Mouse (Mus musculus) kidney, adult 11 months (tissue): ENCODE measurements around the gene Gm36210.

Experiments used
- DNase-seq: peaks from one replicate; pipeline ENCODE4 v3.0.0; 2022

Gm36210 gene

DNA sequence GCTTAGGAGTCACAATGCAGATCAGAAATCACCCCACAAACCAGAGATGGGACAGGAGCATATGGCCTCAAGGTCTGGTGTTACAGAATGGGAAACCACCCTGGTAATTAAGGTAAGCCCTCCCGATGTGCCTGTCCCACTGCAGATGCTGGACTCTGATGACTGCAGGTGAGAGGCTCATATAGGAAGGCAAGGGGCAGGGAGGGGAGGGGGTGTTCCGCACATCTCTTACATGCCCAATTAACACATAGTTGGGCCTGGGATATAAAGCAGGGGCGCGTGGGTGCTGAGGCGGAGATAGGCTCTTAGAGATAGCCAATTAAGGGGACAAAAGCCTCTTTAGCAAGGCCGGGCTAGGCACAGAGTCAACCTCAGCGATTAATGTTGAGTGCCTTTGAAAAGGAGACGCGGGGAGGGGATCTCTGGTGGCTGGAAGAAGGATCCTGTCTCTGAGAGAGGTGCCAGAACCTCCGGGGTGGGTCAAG is at the start of gene Gm36210:
TSS of gene Gm36210 (minus strand) at position 51 of the 485 bp plus-strand sequence.
- no peak for DNase-seq

DNA sequence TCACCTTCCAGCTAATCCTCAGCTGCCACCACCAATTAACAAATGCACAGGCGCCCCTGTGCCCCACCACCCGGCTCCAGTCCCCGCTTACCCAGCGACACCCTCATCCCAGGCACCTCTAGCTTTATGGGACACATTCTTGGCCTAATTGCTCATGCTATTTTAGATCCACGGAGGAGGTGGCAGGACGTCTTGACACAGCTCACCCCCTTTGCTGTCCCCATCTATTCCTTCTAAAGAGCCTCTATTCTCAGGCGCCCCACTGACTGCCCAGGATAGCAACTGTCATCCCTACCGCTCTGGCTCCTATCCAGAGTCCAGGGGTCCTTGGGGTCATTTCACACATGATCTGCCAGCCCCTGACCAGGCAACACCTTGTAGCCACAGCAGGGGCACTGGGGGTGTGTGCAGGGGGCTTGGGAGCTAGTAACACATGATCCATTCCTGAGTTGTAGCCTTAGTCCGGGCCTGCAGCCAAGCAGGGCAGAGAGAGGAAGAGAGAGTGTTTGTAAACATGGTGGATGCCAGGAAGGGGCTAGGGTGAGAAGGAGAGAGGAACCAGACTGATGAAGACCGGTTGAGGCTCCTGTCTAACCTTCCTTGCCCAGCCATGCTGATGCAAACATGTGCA is 47.6 kb upstream of the Gm36210 start:
- no peak for DNase-seq

DNA sequence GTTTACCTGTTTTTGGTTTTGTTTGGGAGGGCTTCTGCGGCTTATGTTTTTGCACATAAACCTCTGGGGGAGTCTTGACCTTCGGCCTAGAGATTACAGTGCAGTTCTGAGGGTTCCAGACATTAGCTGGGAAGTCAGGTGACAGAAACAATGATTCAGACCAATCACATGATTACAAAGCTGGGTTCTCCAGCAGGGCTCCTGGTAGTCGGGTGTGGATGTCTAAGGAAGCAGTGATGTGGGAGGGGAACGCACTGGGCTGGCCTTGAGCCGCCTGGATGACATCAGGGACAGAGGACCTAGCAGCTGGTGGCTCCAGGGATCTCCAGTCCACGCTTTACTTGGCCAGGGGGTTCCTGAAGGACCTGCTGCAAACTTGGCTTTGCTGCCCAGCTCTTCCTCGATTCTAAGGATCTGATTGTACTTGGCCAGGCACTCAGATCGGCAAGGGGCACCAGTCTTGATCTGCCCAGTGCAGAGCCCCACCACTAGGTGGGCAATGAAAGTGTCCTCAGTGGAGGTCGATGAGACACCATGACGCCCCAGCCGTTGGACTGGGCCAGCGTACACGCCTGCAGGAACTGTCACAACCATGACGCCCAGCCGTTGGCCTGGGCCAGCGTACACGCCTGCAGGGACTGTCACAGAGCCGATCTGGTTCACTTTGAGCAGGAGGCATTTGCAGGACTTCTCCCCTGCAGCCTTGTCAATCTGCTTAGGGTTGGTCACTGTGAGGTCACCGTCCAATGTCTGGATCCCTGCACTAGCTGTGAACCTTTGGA is 44.4 kb upstream of the Gm36210 start:
- DNase-seq: no peak

DNA sequence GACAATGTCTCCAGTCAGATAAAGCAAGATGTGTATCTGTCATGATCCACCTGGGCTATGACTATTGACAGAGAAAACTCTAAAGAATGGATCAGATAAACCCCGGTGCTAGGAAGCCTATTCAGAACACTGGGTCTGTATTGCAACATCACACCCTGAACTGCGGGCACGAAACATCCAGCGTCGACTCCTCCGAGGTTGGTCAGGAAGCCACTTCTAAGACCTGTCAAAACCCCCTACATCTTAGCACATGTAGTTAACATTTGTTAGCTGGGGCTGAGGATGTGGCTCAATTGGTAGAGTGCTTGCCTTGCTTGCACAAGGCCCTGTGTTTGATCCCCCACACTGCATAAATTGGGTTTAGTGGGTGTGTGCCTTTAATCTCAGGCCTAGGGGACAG is 42.1 kb upstream of the Gm36210 start:
- DNase-seq: no peak

DNA sequence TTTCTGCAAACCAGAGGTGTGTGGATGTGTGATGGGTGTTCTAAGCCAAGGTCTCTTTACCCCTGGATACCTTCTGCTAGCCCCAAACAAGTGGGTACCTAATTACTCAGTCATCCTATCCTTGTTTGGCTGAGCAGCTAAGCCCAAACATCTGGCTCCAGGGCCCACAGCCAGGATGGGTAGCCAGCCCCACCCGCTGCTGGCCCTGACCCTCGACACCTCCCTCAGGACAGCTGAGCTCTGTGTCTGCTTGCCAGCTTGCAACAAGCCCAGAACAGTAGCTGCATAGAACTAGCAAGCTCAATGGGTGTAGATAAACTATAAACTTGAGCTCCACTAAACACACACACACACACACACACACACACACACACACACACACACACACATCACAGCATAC is 41.5 kb upstream of the Gm36210 start:
- DNase-seq: no peak

DNA sequence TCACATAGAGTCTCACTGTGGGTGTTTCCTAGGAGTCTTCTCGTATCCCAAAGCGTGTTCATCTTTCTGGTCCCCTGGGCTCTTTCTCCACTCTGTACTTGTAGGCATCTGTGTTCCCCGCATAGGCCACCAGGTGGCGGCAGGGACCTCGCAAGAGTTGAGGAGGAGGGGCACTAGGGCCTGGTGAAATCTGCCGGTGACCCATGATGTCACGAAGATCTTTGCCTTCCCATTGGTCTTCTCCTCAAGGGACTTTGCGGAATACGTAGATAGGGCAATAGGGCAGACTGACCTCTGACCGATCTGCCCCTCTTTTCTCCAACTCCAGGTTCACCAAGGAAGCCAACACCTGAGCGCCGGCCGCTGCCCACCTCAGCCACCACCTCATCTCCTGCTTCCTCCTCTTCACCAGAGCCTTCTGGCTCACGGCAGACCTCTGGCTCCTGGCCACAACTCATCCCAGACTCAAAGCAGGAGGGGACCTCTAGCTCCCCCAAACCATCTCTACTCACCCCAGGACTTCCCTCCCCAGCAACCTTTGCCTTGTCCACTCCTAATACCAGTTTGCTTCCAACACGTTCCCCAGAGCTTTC is 37.0 kb upstream of the Gm36210 start:
- DNase-seq: peak; percentile 95

DNA sequence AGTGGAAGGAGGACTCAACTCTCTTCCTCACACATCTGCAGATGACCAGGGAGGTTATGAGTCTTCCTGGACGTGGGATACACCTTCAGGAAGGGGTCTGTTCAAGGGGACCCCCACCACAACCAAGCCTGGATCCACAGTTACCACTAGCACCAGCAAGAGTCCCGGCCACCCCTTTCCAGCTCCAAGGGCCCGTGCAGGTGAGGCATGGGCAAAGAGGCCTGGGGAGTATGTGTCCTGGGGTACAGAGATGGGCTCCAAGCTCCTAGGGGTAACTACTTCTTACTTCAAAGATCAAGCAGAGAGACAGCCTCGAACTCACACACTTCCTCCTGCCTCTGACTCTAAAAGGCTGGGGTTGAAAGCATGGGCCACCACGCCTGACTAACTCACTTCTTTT is 36.4 kb upstream of the Gm36210 start:
- no peak for DNase-seq

DNA sequence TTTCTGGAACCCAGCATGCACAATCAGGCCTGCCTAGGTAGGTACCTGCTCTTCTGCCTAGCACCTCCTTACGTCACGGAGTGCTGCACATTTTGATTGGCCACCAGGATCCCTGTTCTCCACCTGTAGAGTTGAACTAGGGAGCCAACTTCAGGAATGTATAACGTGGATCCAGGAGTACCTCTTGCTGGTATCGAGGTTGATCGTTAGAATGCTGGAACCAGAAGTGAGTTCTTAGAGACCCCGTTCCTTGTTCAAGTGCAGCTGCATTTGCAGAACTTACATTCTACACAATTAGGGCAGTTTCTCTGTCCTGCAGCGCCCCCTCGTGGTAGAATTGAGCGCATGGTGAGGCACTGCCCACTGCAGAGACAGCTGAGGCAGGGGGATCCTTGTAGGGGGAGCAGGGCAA is 33.8 kb upstream of the Gm36210 start:
- peak; percentile 90 for DNase-seq

DNA sequence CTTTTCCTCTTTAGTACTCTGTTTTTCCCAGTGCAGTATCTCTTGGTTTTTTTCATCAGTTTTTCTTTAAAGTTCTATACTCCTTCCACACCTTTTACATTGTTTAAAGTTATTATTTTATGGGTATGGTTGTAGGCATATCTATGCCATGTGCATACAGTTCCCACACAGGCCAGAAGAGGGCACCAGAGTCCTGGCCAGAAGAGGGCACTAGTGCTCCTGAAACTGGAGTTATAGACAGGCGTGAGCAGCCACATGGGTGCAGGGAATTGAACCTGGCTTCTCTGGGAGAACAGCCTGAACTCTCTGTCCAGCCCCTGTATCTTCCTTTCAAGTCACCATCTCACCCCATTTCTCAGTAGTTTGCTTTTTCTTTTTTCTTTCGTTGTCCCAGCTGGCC is 32.1 kb upstream of the Gm36210 start:
- peak; percentile 54 for DNase-seq

DNA sequence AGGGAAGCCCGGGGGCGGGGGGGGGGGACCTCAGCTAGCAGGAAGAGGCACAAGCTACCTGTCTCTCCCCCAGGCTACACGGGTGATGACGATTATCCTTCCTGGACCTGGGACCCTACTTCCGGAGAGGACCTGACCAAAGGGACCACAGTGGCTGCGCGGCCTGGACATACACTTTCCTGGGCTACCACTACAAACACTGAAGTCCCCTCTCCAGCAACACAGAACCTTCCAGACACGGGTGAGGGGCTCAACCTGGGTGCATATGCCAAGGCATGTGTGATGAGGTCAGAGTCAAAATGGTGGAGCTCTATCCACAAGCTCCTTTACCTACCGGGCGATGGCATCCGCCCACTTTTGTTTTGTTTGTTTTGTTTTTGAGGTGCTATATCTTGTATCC is 31.1 kb upstream of the Gm36210 start:
- no peak for DNase-seq

DNA sequence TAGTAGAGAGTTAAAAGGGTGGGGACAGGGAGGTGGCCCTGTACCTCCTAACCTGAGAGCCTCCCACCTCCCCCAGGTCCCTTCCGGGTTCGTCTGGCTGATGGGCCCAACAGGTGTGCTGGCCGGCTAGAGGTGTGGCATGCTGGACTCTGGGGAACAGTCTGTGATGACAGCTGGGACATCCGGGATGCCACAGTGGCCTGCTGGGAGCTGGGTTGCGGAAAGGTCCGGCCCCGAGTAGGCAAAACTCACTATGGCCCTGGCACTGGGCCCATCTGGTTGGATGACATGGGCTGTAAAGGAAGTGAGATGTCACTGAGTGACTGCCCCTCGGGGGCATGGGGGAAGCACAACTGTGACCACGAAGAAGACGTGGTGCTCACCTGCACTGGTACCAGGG is 30.5 kb upstream of the Gm36210 start:
- no peak for DNase-seq

DNA sequence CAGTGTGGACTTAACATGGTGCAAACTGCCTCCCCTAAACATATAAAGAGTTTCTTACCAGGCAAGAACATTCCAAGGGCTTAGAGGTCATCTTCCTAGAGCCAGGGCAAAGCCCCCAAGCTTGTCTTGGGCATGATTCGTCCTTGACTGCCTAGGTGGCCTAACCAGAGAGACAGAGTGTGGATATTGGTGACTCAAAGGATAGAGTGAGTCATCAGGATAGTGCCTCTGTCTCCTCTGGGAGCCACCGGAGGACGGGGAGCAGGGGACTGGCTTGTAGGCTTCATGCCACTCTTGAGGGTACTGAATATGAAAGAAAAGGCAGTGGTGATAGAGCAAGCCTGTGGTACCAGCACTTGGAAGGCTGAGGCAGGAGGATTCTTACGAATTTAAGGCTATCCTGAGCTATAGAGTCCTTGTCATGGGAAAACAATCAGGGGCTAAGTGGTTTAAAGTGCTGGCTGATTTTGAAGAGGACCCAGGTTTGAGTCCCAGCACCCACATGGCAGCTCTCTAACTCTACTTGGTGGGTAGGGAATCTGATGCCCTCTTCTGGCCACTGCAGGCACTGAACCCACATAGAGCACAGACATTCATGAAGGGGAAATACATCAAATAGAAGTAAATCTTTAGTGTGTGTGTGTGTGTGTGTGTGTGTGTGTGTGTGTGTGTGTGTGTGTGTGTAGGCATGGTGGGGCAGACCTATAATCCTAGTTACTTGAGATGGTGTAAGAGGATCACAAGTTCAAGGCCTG is 28.0 kb upstream of the Gm36210 start:
- no peak for DNase-seq

DNA sequence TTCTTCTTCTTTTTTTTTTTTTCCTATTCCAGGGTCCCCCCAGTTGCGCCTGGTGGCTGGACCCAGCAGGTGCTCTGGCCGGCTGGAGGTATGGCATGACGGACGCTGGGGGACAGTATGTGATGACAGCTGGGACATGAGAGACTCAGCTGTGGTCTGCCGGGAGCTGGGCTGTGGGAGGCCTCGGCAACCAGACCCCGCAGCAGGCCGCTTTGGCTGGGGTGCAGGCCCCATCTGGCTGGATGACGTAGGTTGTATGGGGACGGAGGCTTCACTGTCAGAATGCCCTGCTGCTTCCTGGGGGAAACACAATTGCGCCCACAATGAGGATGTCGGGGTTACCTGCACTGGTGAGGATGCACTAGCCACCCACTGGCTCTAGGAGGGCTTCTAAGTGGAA is 26.8 kb upstream of the Gm36210 start:
- DNase-seq: no peak

DNA sequence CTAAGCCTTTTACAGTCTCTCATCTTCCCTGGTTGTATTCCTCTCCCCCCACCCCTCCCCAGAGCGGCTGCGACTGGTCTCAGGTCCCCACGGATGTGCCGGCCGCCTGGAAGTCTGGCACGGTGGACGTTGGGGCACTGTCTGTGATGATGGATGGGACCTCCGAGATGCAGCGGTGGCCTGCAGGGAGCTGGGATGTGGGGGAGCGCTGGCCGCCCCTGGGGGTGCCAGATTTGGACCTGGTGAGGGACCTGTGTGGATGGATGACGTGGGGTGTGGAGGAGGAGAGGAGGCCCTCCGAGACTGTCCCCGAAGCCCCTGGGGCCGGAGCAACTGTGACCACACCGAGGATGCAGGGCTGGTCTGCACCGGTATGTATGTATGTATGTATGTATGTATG is 22.0 kb upstream of the Gm36210 start:
- no peak for DNase-seq

DNA sequence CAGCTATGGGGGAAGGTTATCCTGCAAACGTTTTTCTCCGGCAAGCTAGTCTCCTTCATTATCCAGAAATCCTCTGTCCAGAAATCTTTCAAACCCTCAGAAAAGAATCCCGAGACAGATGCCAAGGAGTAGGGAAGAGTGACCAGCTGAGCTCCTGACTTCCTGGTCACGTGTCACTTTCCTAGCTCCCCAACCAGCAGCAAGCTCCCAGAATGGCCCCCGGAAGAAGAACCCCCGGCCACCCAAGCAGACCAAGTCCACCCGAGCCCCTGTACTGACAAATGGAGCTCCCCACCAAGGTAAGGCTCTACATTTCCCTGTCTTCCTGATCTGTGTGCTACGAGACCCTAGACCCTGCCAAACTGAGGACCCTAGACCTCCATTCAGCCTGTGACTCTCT is 21.4 kb upstream of the Gm36210 start:
- no peak for DNase-seq

DNA sequence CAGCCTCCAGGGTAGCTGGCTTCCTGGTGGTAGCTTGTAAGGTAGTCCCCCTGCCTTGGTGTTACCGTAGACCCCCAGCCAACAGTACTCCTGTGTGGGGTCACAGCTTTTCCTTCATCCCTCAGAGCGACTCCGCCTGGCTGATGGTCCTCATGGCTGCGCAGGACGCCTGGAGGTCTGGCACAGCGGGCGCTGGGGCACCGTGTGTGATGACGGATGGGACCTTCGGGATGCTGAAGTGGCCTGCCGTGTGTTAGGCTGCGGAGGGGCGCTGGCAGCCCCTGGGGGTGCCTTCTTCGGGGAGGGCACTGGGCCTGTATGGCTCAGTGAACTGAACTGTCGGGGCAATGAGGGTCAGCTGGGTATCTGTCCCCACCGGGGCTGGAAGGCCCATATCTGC is 20.5 kb upstream of the Gm36210 start:
- DNase-seq: no peak

DNA sequence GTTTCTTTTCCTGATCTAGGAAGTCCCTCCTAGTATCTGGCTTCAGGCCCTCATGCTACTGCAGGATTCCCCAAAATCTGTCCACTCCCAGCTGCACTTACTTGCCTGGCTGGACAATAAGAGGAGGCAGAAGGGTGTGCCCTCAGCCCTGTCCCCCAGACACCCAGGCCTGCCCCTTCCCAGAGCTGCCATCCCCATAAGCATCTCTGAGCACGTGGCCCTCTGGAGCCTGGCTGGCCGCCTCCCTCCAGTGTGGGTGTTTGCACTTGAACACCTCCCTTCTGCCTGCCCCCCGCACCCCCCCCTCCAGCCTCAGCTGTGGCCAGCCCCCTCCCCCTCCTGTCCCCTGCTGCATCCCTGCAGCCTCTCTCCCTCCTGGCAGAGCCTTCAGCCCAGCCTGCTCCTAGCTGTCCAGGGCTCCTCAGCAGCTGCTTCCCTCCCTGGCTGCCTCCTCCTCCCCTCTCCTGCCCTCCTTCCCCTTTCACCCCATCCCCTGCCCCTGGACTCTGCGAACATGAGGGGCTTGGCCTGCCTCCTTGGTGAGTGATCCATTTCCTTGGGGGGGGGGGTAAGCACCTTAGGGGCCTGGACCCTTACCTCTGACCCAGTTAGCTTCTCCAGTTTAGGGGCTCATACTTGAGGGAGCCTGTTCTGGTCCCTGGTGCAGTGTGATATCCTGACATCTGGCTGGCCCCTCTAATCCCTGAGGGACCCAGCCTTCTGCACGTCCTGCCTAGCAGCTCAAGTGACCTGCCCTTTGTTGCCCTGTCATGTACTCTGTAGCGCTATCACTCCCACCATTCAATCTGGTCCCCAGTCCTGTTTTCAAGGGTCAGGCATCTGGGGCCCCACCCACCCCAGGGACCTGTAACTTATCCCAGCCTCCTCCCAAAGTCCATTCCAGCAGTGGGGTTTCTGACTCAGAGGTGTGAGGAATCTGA is 19.4 kb upstream of the Gm36210 start, which contains the start of gene Ssc5d:
TSS of gene Ssc5d (plus strand) at position 345 of the 941 bp plus-strand sequence.
- DNase-seq: no peak

DNA sequence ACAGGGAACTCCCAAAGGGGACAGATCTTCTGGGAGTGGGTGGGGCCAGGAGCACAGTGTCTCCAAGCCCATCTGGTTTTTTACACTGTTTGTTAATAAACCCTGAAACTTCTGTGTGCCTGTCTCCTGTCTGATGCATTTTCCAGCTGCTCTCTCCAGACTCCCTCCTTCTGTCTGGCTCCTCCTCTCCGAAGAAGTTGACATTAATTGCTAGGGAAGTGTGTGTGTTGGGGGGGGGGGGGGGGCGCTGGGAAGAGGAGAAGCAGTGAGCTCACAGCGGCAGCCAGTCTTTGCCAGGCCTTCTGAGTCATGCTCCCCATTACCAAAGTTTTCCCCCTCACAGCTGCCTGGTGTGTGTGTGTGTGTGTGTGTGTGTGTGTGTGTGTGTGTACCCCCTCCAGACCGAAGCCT is 18.6 kb upstream of the Gm36210 start:
- no peak for DNase-seq

DNA sequence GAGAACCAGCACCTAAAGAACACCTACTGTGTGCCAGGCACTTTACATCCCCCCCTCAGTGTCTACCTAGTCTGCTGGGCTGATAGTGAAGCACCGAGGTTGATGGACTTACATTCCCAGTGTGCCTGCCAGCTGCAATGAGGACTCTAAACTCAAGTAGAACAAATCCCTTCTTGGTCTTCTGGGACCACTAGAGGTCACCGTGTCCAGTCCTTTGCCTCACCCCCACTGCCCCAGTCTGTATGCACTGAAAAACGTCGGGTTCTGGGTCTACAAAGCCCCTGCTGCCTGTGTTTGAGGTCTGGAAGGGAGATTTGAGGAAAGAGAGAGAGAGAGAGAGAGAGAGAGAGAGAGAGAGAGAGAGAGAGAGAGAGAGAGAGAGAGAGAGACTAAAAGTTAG is 18.2 kb upstream of the Gm36210 start:
- no peak for DNase-seq

DNA sequence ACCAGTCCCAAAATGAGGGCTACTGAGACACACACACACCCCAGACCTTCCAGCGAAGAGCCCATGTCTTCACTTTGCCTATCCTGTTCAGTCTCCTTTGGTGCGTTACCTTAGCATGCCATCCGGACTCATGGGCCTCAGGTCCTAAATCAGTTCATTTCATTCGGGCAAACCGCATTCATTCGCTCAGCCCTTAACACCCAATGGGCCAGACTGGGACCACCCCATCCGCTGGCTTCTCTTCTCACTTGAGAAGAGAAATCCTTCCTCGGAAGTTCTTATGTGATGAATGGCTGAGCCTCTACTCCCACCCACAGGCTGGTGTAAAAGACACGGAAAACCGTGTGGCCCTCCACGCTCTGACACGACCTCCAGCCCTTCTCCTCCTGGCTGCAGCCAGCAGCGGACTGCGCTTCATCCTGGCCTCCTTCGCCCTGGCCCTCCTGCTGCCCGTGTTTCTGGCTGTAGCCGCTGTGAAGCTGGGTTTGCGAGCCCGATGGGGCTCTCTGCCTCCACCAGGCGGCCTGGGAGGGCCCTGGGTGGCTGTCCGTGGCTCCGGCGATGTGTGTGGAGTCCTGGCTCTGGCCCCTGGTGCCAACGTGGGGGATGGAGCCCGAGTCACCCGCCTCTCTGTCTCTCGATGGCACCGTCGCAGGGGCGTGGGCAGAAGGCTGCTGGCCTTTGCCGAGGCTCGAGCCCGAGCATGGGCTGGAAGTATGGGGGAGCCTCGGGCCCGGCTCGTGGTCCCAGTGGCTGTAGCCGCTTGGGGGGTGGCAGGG is 17.5 kb upstream of the Gm36210 start:
- DNase-seq: no peak

DNA sequence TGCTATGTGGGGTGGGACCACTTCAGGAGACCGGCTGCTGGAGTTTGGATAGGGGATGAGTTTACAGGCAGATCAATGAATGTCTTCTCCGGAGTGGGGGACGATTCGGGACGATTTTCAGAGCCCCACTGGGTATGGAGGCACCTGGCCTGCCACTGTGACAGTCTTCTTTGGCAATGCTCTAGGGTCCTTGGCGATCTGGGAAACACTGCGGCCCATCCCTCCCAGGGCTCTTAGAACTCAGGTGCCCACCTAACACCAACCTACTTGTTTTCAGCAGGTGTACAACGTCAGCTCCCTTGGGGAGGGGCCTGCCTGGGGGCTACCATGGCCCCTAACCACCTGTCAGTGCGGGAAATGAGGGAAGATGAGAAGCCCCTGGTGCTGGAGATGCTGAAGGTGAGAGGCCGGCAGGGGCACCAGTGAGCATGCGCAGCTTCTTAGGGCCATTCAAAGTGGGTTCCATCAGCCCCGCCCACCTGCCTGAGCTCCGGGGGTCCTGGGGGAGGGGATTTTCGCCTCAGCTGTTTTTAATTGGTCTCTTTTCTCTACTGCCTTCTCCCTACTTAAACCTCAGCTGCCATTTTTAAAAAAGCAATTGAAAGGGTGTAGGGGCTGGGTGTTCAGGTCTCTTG is 16.7 kb upstream of the Gm36210 start:
- no peak for DNase-seq
